Mouse (Mus musculus) E14TG2a.4 (cell line): Measurements from ENCODE around the gene Ttc38.

Source experiments
- H3K27me3 ChIP-seq: 2 replicates; pipeline ENCODE4 v1.6.1; 2014; ENCODE audit warnings: low read length, control low read depth; ENCODE audit not compliant: insufficient read depth
- H3K36me3 ChIP-seq: 2 replicates; pipeline ENCODE4 v1.6.1; 2014; ENCODE audit warnings: low read length, control low read depth; ENCODE audit not compliant: insufficient read depth
- H3K4me1 ChIP-seq: replicated peaks from 2 replicates; pipeline ENCODE4 v1.6.1; 2014; ENCODE audit warnings: low read depth, low read length, control low read depth
- H3K4me3 ChIP-seq: replicated peaks from 2 replicates; pipeline ENCODE4 v1.5.1; 2014; ENCODE audit warnings: mild to moderate bottlenecking, low read length
- H3K9me3 ChIP-seq: 2 replicates; pipeline ENCODE4 v1.6.1; 2014; ENCODE audit warnings: low read length, control low read depth
- CTCF ChIP-seq: conservative IDR thresholded peaks from 2 replicates; pipeline ENCODE4 v1.5.1; 2014; ENCODE audit warnings: low read length
- NANOG ChIP-seq: IDR thresholded peaks from 2 replicates; pipeline ENCODE4 v1.6.1; 2014; ENCODE audit warnings: borderline replicate concordance, low read length, mixed read lengths
- POU5F1 ChIP-seq: IDR thresholded peaks from 2 replicates; pipeline ENCODE4 v1.6.1; 2014; ENCODE audit warnings: low read length, borderline replicate concordance

The Ttc38 gene

GRCm38 (mm10) chr15:85831954-85832590 is at the start of gene Ttc38:
Gene Ttc38 (plus strand): TSS chr15:85832306.
- Histone ChIP-seq H3K9me3 (no peaks in the 10 kb centered on the region), H3K27me3 (peaks cover 14% of the 10 kb centered on the region), H3K36me3 (no peaks in the 10 kb centered on the region), H3K4me1 (peaks cover 27% of the 10 kb centered on the region), H3K4me3 (peak within 1 kb of the TSS; percentile 77)
- TF ChIP-seq CTCF: no peak
- TF ChIP-seq NANOG: no peak
- no peak for TF ChIP-seq POU5F1

- Histone ChIP-seq H3K4me1 (no peaks in the 10 kb centered on the region), H3K4me3 (no peak overlapping the region), H3K9me3 (no peaks in the 10 kb centered on the region), H3K36me3 (no peaks in the 10 kb centered on the region), H3K27me3 (peaks cover 8% of the 10 kb centered on the region)
- TF ChIP-seq POU5F1 (no peak), CTCF (peak; percentile 69), NANOG (no peak)
Observed at GRCm38 (mm10) chr15:85783146-85783545, 49.0 kb upstream of the Ttc38 start.

GRCm38 (mm10) chr15:85784341-85784740 is 47.8 kb upstream of the Ttc38 start:
- H3K4me3 ChIP-seq: no peak overlapping the region
- TF ChIP-seq POU5F1 (no peak), CTCF (no peak), NANOG (no peak)
- H3K4me1 ChIP-seq: no peaks in the 10 kb centered on the region
- H3K27me3 ChIP-seq: peaks cover 8% of the 10 kb centered on the region
- no peaks in the 10 kb centered on the region for H3K9me3 ChIP-seq
- no peaks in the 10 kb centered on the region for H3K36me3 ChIP-seq

GRCm38 (mm10) chr15:85786711-85787110 is 45.4 kb upstream of the Ttc38 start:
- no peaks in the 10 kb centered on the region for H3K9me3 ChIP-seq
- H3K4me1 ChIP-seq: no peaks in the 10 kb centered on the region
- TF ChIP-seq POU5F1 (no peak), CTCF (no peak), NANOG (no peak)
- no peak overlapping the region for H3K4me3 ChIP-seq
- peaks cover 8% of the 10 kb centered on the region for H3K27me3 ChIP-seq
- H3K36me3 ChIP-seq: no peaks in the 10 kb centered on the region

- Histone ChIP-seq H3K36me3 (no peaks in the 10 kb centered on the region), H3K9me3 (no peaks in the 10 kb centered on the region), H3K27me3 (peaks cover 6% of the 10 kb centered on the region), H3K4me3 (no peak overlapping the region), H3K4me1 (no peaks in the 10 kb centered on the region)
- TF ChIP-seq POU5F1 (no peak), CTCF (no peak), NANOG (no peak)
Observed at GRCm38 (mm10) chr15:85787482-85787881, 44.6 kb upstream of the Ttc38 start.

GRCm38 (mm10) chr15:85788051-85788450 is 44.1 kb upstream of the Ttc38 start:
- H3K36me3 ChIP-seq: no peaks in the 10 kb centered on the region
- H3K27me3 ChIP-seq: peaks cover 6% of the 10 kb centered on the region
- no peaks in the 10 kb centered on the region for H3K4me1 ChIP-seq
- H3K4me3 ChIP-seq: no peak overlapping the region
- no peaks in the 10 kb centered on the region for H3K9me3 ChIP-seq
- TF ChIP-seq NANOG (no peak), CTCF (no peak), POU5F1 (no peak)

- Histone ChIP-seq H3K36me3 (no peaks in the 10 kb centered on the region), H3K4me1 (no peaks in the 10 kb centered on the region), H3K4me3 (no peak overlapping the region), H3K9me3 (no peaks in the 10 kb centered on the region), H3K27me3 (peaks cover 6% of the 10 kb centered on the region)
- TF ChIP-seq POU5F1 (no peak), CTCF (no peak)
Observed at GRCm38 (mm10) chr15:85788633-85789032, 43.5 kb upstream of the Ttc38 start.

GRCm38 (mm10) chr15:85791449-85791848 is 40.7 kb upstream of the Ttc38 start:
- peaks cover 5% of the 10 kb centered on the region for H3K4me1 ChIP-seq
- no peaks in the 10 kb centered on the region for H3K36me3 ChIP-seq
- H3K4me3 ChIP-seq: no peak overlapping the region
- no peaks in the 10 kb centered on the region; the same call in 1 of the 2 replicates for H3K27me3 ChIP-seq
- no peaks in the 10 kb centered on the region for H3K9me3 ChIP-seq
- TF ChIP-seq CTCF (no peak), POU5F1 (no peak), NANOG (no peak)

GRCm38 (mm10) chr15:85792819-85793218 is 39.3 kb upstream of the Ttc38 start:
- no peak overlapping the region for H3K4me3 ChIP-seq
- H3K36me3 ChIP-seq: no peaks in the 10 kb centered on the region
- no peaks in the 10 kb centered on the region; the same call in 1 of the 2 replicates for H3K27me3 ChIP-seq
- H3K9me3 ChIP-seq: no peaks in the 10 kb centered on the region
- H3K4me1 ChIP-seq: peaks cover 5% of the 10 kb centered on the region
- TF ChIP-seq NANOG (no peak), CTCF (no peak), POU5F1 (no peak)
